Mouse (Mus musculus) CH12.LX (cell line): ENCODE data around the gene Oosp1. TPM values are rescaled to one million over a fixed set of nuclear protein-coding genes. Genes with fewer than 3 reads are reported as not detected.

Experiments
- DNase-seq: peaks from one replicate; pipeline ENCODE4 v3.0.0-alpha.2; 2013; ENCODE audit errors: extremely low read depth
- H3K27ac ChIP-seq: 2 replicates; pipeline ENCODE4 v1.5.1; 2012; ENCODE audit warnings: low read depth, mild to moderate bottlenecking, control low read depth, moderate library complexity; ENCODE audit not compliant: insufficient read depth
- H3K27me3 ChIP-seq: replicated peaks from 2 replicates; pipeline ENCODE3; 2012; ENCODE audit warnings: inconsistent platforms
- H3K36me3 ChIP-seq, 2 experiments: replicated peaks in 1 of 2; 2 replicates each; pipeline versions ENCODE3 to v1.6.1; 2012; ENCODE audit warnings: inconsistent platforms in 1 of 2, low read length in 1 of 2, mild to moderate bottlenecking in 1 of 2, mixed read lengths in 1 of 2, moderate library complexity in 1 of 2; ENCODE audit not compliant: control insufficient read depth in 1 of 2, insufficient read depth in 1 of 2
- H3K4me1 ChIP-seq, 2 experiments: 2 replicates each; pipeline ENCODE4 v1.6.1; 2012; ENCODE audit warnings: inconsistent platforms in 1 of 2, moderate library complexity in 1 of 2; ENCODE audit not compliant: insufficient read depth in 2 of 2, control insufficient read depth in 1 of 2
- H3K4me2 ChIP-seq: 2 replicates; pipeline ENCODE4 v1.6.1; 2012; ENCODE audit warnings: low read depth, mild to moderate bottlenecking, control low read depth; ENCODE audit not compliant: poor library complexity, insufficient read depth, severe bottlenecking
- H3K4me3 ChIP-seq, 3 experiments: fragments of 150-350 bp in 1 of 3; sonication (generic) in 1 of 3; replicated peaks in 1 of 3; 2 replicates each; pipeline versions ENCODE3 to v1.5.1; 2011 to 2012; ENCODE audit warnings: low read depth in 2 of 3, low read length in 2 of 3, mild to moderate bottlenecking in 2 of 3, moderate library complexity in 2 of 3, control low read depth in 1 of 3, improper control_type of control experiment in 1 of 3, inconsistent platforms in 1 of 3, mixed read lengths in 1 of 3; ENCODE audit not compliant: poor library complexity in 1 of 3
- H3K79me2 ChIP-seq: replicated peaks from 2 replicates; pipeline ENCODE4 v1.6.1; 2012; ENCODE audit warnings: mild to moderate bottlenecking, moderate library complexity; ENCODE audit not compliant: control insufficient read depth, poor library complexity, insufficient read depth, severe bottlenecking; ENCODE audit errors: extremely low read depth
- H3K9ac ChIP-seq: 2 replicates; pipeline ENCODE4 v1.6.1; 2012; ENCODE audit warnings: low read depth, mild to moderate bottlenecking, control low read depth, moderate library complexity; ENCODE audit not compliant: insufficient read depth
- H3K9me3 ChIP-seq: replicated peaks from 2 replicates; pipeline ENCODE3; 2012; ENCODE audit warnings: low read length, inconsistent platforms, mixed read lengths
- CHD1 ChIP-seq: IDR thresholded peaks from 2 replicates; pipeline ENCODE4 v1.6.1; 2012; ENCODE audit warnings: low read depth, low read length, improper control_type of control experiment, inconsistent platforms
- CTCF ChIP-seq, 2 experiments: IDR thresholded peaks in 1 of 2; conservative IDR thresholded peaks in 1 of 2; 2 replicates each; pipeline ENCODE4 v1.5.1; 2011 to 2012; ENCODE audit warnings: low read depth in 2 of 2, low read length in 2 of 2, improper control_type of control experiment in 1 of 2, inconsistent platforms in 1 of 2, mild to moderate bottlenecking in 1 of 2, moderate library complexity in 1 of 2
- E2F4 ChIP-seq: IDR thresholded peaks from 2 replicates; pipeline ENCODE4 v1.6.1; 2011; ENCODE audit warnings: low read depth, low read length, improper control_type of control experiment; ENCODE audit not compliant: insufficient replicate concordance
- EP300 ChIP-seq: IDR thresholded peaks from 2 replicates; pipeline ENCODE4 v1.6.1; 2011; ENCODE audit warnings: low read length, improper control_type of control experiment
- ETS1 ChIP-seq: conservative IDR thresholded peaks from 2 replicates; pipeline ENCODE4 v1.6.1; 2012; ENCODE audit warnings: low read depth, mild to moderate bottlenecking, inconsistent platforms, low read length, improper control_type of control experiment, moderate library complexity
- GABPA ChIP-seq: IDR thresholded peaks from 2 replicates; pipeline ENCODE4 v1.6.1; 2012; ENCODE audit warnings: low read depth, low read length, improper control_type of control experiment, inconsistent platforms; ENCODE audit not compliant: insufficient replicate concordance
- IRF4 ChIP-seq: IDR thresholded peaks from 2 replicates; pipeline ENCODE4 v1.6.1; 2014; ENCODE audit warnings: low read depth, mild to moderate bottlenecking, inconsistent platforms, low read length, improper control_type of control experiment
- KAT2A ChIP-seq: IDR thresholded peaks from 2 replicates; pipeline ENCODE4 v1.6.1; 2012; ENCODE audit warnings: low read length, improper control_type of control experiment, inconsistent platforms; ENCODE audit not compliant: insufficient replicate concordance
- MAFK ChIP-seq: IDR thresholded peaks from 2 replicates; pipeline ENCODE4 v1.6.1; 2011; ENCODE audit warnings: low read length, improper control_type of control experiment; ENCODE audit not compliant: insufficient replicate concordance
- MAX ChIP-seq: IDR thresholded peaks from 2 replicates; pipeline ENCODE4 v1.6.1; 2011; ENCODE audit warnings: low read length, improper control_type of control experiment
- MAZ ChIP-seq: IDR thresholded peaks from 2 replicates; pipeline ENCODE4 v1.6.1; 2012; ENCODE audit warnings: low read depth, mild to moderate bottlenecking, inconsistent platforms, low read length, improper control_type of control experiment, moderate library complexity
- MEF2A ChIP-seq: IDR thresholded peaks from 2 replicates; pipeline ENCODE4 v1.6.1; 2014; ENCODE audit warnings: low read depth, mild to moderate bottlenecking, inconsistent platforms, low read length, improper control_type of control experiment, borderline replicate concordance
- MXI1 ChIP-seq: IDR thresholded peaks from 2 replicates; pipeline ENCODE4 v1.6.1; 2011; ENCODE audit warnings: mild to moderate bottlenecking, low read depth, low read length, improper control_type of control experiment
- NRF1 ChIP-seq: IDR thresholded peaks from 2 replicates; pipeline ENCODE4 v1.6.1; 2014; ENCODE audit warnings: low read depth, mild to moderate bottlenecking, inconsistent platforms, low read length, improper control_type of control experiment, moderate library complexity
- POLR2A ChIP-seq: IDR thresholded peaks from 2 replicates; pipeline ENCODE4 v1.6.1; 2011; ENCODE audit warnings: low read depth, mild to moderate bottlenecking, improper control_type of control experiment, low read length
- RAD21 ChIP-seq: IDR thresholded peaks from 2 replicates; pipeline ENCODE4 v1.6.1; 2011; ENCODE audit warnings: low read depth, mild to moderate bottlenecking, low read length, improper control_type of control experiment, moderate library complexity
- RCOR1 ChIP-seq: conservative IDR thresholded peaks from 2 replicates; pipeline ENCODE4 v1.6.1; 2012; ENCODE audit warnings: low read depth, mild to moderate bottlenecking, inconsistent platforms, low read length, improper control_type of control experiment
- SIN3A ChIP-seq: IDR thresholded peaks from 2 replicates; pipeline ENCODE4 v1.6.1; 2012; ENCODE audit warnings: low read length, improper control_type of control experiment, inconsistent platforms
- TBP ChIP-seq: conservative IDR thresholded peaks from 2 replicates; pipeline ENCODE4 v1.6.1; 2011; ENCODE audit warnings: low read depth, low read length, improper control_type of control experiment
- ZKSCAN1 ChIP-seq: IDR thresholded peaks from 2 replicates; pipeline ENCODE4 v1.6.1; 2012; ENCODE audit warnings: low read depth, inconsistent platforms, low read length, improper control_type of control experiment, borderline replicate concordance
- ZMIZ1 ChIP-seq: IDR thresholded peaks from 2 replicates; pipeline ENCODE4 v1.6.1; 2012; ENCODE audit warnings: low read depth, mild to moderate bottlenecking, inconsistent platforms, low read length, improper control_type of control experiment
- dilution Hi-C: fragments of 300-500 bp; cut with MboI; formaldehyde crosslinking; loops from 2 replicates; pipeline ENCODE4 v1.14.3; 2020; ENCODE audit warnings: low sequenced_read_pairs; ENCODE audit not compliant: extremely low pct_unique_long_range_greater_than_20kb, extremely low pct_ligation_motif_present
- in situ Hi-C: fragments of 300-500 bp; cut with MboI; formaldehyde crosslinking; loops from 3 replicates; pipeline ENCODE4 v1.14.3; 2019; ENCODE audit warnings: low sequenced_read_pairs, low pct_ligation_motif_present, low pct_unique_long_range_greater_than_20kb, mixed read lengths
- polyA plus RNA-seq: library from polyadenylated mRNA; unstranded; fragments of >175 nt; gene quantifications from 2 replicates; pipeline ENCODE4 v1.2.1, GENCODE M21; 2012; ENCODE audit warnings: low read depth; ENCODE audit not compliant: insufficient read length
- total RNA-seq, 2 experiments: library from RNA; depleted of rRNA; stranded (reverse); fragments of 300-350 nt in 1 of 2; fragments of >200 nt in 1 of 2; gene quantifications; 2 replicates each; pipeline ENCODE4 v1.2.3; 2012 to 2014

The Oosp1 gene
- total and polyA plus RNA-seq, 3 experiments, result 49.5 to 125 (median 58.6) TPM

- DNase-seq, result no peak
- H3K4me2 ChIP-seq, result no peak overlapping the region
- H3K27ac ChIP-seq, result no peak overlapping the region
- in situ Hi-C loops, result no loop called here
- peaks cover 0 to 2% of the 10 kb centered on the region in 2 experiments; a peak in 2 of 4 replicates for H3K4me1 ChIP-seq
- TF ChIP-seq MAZ, result no peak
- no peak for TF ChIP-seq NRF1
- TF ChIP-seq MXI1, result no peak
- no peak for TF ChIP-seq SIN3A
- TF ChIP-seq GABPA, result no peak
- no peak for TF ChIP-seq CTCF (conservative IDR thresholded peaks at IDR 0.05 in 1 of 2, IDR thresholded peaks at IDR 0.05 in 1 of 2; ENCODE audit: low read depth in 2 of 2, low read length in 2 of 2)
- TF ChIP-seq, all 38 proteins: peak for 0
- no peaks in the 10 kb centered on the region for H3K36me3 ChIP-seq
- H3K79me2 ChIP-seq, result no peaks in the 10 kb centered on the region
- H3K9ac ChIP-seq, result no peak overlapping the region
- dilution Hi-C loops, result no loop called here
- H3K4me3 ChIP-seq, result no peak overlapping the region
- H3K9me3 ChIP-seq, result no peaks in the 10 kb centered on the region
- no peaks in the 10 kb centered on the region for H3K27me3 ChIP-seq
Observed at GRCm38 (mm10) chr19:11712451-11712850, 21.5 kb upstream of the Oosp1 start.

GRCm38 (mm10) chr19:11698342-11698741 lies 7.4 kb upstream of the Oosp1 start:
- no peaks in the 10 kb centered on the region for H3K9me3 ChIP-seq
- dilution Hi-C loops, result no loop called here
- H3K4me3 ChIP-seq, result no peak overlapping the region
- peak overlapping the region; percentile 51 for H3K4me2 ChIP-seq
- H3K27ac ChIP-seq, result no peak overlapping the region
- no peaks in the 10 kb centered on the region for H3K36me3 ChIP-seq
- in situ Hi-C loops, result loop anchor here (10.0 kb wide), 1 partner anchor 84 kb away; no protein-coding TSS in a partner anchor
- TF ChIP-seq RCOR1, result no peak
- no peak for TF ChIP-seq IRF4
- TF ChIP-seq MAFK, result no peak
- TF ChIP-seq POLR2A, result no peak
- TF ChIP-seq ZKSCAN1, result no peak
- peak; percentile 48; the same call in 1 of the 2 replicates for TF ChIP-seq EP300
- TF ChIP-seq ZMIZ1, result no peak
- TF ChIP-seq ETS1, result no peak
- TF ChIP-seq MEF2A, result no peak
- TF ChIP-seq TBP, result 0 out of 2 replicates have a peak, but pooled peaks have one; percentile 15
- TF ChIP-seq KAT2A, result no peak
- no peak for TF ChIP-seq MAX
- no peak for TF ChIP-seq CHD1
- no peak for TF ChIP-seq MXI1
- no peak for TF ChIP-seq GABPA
- TF ChIP-seq E2F4, result no peak
- TF ChIP-seq RAD21, result no peak
- no peaks in the 10 kb centered on the region for H3K79me2 ChIP-seq
- H3K9ac ChIP-seq, result no peak overlapping the region
- peaks cover 3 to 19% of the 10 kb centered on the region in 2 experiments; a peak in 3 of 4 replicates for H3K4me1 ChIP-seq
- DNase-seq, result peak; percentile 24
- no peaks in the 10 kb centered on the region for H3K27me3 ChIP-seq
